Mouse (Mus musculus): ENCODE results near the gene Zfp831. TPM values are rescaled to one million over a fixed set of nuclear protein-coding genes. Genes with fewer than 3 reads are reported as not detected.

The Zfp831 gene
- polyA plus RNA-seq, 1 experiment from 2014 or later, result 0.06 TPM

DNA sequence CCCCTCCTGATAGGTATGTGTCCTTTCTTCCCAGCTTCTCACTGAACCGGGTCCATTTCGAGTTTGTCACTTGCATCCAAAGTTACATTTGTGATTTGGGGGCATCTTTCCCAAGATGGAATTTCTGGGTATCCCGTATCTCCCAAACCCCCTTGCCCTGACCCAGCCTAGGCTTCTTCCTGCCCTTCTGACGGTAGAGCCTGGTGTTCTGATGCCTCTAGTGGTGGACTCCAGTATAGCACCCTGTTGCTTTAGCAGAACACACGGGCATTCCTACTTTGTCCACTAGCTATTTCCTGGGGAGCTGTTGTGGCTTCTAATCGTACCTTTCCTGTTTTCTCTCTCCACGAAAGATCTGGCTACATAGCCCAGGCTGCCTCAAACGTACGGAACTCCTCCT is 32.3 kb downstream of the Zfp831 start:
- peaks cover 24% of the 10 kb centered on the region for H3K4me1 ChIP-seq
- no peak overlapping the region for H3K4me3 ChIP-seq
- no peak overlapping the region for H3K9ac ChIP-seq
- peaks cover 52% of the 10 kb centered on the region for H3K27me3 ChIP-seq (replicated peaks)
- H3K4me2 ChIP-seq, result no peak overlapping the region
- no peaks in the 10 kb centered on the region for H3K36me3 ChIP-seq
- no peak overlapping the region for H3K27ac ChIP-seq
- no peak for ATAC-seq
- WGBS (ENCODE audit: insufficient replicate concordance), result 7% methylated on average over 9 of the region's 9 CpGs
- no peaks in the 10 kb centered on the region for H3K9me3 ChIP-seq (replicated peaks)

DNA sequence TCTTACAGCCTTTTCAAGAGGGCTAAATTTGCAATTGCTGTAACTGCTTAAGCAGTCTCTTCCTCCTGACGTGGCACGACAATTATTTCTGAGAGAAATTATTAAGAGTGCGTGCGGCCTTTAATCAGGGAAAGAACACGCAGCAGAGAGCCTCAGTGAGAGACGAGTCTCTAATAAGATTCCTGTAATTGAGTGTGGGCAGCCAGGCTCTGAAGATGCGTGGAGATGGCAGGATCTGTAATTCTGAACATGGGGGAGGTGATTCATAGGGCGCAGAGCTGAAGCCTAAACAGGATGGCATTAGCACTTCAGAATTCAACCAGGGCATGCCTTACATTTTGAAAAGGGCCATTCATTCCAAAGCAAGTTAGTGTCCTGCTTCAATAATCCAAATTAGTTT is 58.0 kb downstream of the Zfp831 start:
- Histone ChIP-seq H3K27me3 (replicated peaks) (no peaks in the 10 kb centered on the region), H3K9ac (no peak overlapping the region)
- ATAC-seq, result no peak

DNA sequence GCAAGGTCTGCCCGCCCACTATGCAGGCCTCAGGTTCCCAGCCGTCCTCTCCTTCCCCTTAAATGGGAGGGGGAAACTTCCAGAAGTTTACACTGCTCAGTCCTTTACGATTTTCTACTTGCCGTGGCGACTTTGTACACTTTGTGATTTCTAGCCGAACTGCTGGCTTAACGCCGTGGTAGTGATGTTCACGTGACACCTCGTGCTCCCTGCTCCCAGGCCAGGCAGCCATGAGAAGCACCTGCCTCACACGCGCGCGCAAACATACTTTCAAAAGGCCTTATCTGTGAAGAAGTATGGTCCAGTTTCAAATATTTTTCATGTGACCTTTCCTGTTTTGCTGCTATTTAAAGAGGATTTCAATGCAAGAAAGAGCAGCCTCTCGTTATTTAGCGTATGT is 63.8 kb downstream of the Zfp831 start:
- Histone ChIP-seq H3K9me3 (replicated peaks) (no peaks in the 10 kb centered on the region), H3K27me3 (replicated peaks) (no peaks in the 10 kb centered on the region), H3K9ac (no peak overlapping the region), H3K4me2 (no peak overlapping the region), H3K27ac (no peak overlapping the region), H3K36me3 (no peaks in the 10 kb centered on the region), H3K4me3 (no peak overlapping the region), H3K4me1 (no peaks in the 10 kb centered on the region)
- ATAC-seq, result no peak
- WGBS (ENCODE audit: insufficient replicate concordance), result 81% methylated on average over 16 of the region's 16 CpGs

More for the DNA sequence above, 58.0 kb downstream of the Zfp831 start:
- H3K4me1 ChIP-seq, result no peaks in the 10 kb centered on the region
- no peak overlapping the region for H3K4me2 ChIP-seq
- no peak overlapping the region for H3K27ac ChIP-seq
- no peak overlapping the region for H3K4me3 ChIP-seq
- WGBS (ENCODE audit: insufficient replicate concordance), result 73% methylated on average over 8 of the region's 8 CpGs
- no peaks in the 10 kb centered on the region for H3K9me3 ChIP-seq (replicated peaks)
- no peaks in the 10 kb centered on the region for H3K36me3 ChIP-seq

- H3K9me3 ChIP-seq (replicated peaks), result no peaks in the 10 kb centered on the region
- no peaks in the 10 kb centered on the region for H3K27me3 ChIP-seq (replicated peaks)
- H3K36me3 ChIP-seq, result no peaks in the 10 kb centered on the region
- no peaks in the 10 kb centered on the region for H3K4me1 ChIP-seq
- WGBS (ENCODE audit: insufficient replicate concordance), result 46% methylated on average over 4 of the region's 4 CpGs
- no peak overlapping the region for H3K4me3 ChIP-seq
- no peak overlapping the region for H3K9ac ChIP-seq
- H3K4me2 ChIP-seq, result no peak overlapping the region
- no peak overlapping the region for H3K27ac ChIP-seq
- ATAC-seq, result no peak
Observed at GRCm38 (mm10) chr2:174708587-174708986, 65.3 kb downstream of the Zfp831 start.

DNA sequence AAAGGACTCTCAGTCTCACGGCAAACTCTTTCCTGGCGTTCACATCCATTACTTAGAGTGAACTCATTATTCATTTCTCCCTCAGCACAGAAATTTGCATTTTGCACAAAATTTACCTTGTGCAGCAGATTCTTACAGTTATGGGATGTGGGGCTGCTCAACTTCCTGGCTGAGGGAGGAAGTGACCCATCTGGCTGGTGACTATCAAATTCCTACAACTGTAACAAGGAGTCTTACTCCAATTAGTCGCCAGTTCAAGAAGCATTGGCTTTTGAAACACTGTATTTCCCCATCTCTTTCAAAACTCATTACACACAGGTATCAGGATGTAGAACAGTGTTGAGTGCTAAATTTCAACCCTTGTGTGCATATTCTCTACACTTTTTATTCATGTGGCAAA is 66.9 kb downstream of the Zfp831 start:
- H3K27ac ChIP-seq, result no peak overlapping the region
- no peak for ATAC-seq
- WGBS (ENCODE audit: insufficient replicate concordance), result 62% methylated on average over 3 of the region's 3 CpGs
- H3K9me3 ChIP-seq (replicated peaks), result no peaks in the 10 kb centered on the region
- no peak overlapping the region for H3K4me2 ChIP-seq
- no peak overlapping the region for H3K4me3 ChIP-seq
- no peak overlapping the region for H3K9ac ChIP-seq
- no peaks in the 10 kb centered on the region for H3K27me3 ChIP-seq (replicated peaks)
- H3K4me1 ChIP-seq, result no peaks in the 10 kb centered on the region
- H3K36me3 ChIP-seq, result no peaks in the 10 kb centered on the region

DNA sequence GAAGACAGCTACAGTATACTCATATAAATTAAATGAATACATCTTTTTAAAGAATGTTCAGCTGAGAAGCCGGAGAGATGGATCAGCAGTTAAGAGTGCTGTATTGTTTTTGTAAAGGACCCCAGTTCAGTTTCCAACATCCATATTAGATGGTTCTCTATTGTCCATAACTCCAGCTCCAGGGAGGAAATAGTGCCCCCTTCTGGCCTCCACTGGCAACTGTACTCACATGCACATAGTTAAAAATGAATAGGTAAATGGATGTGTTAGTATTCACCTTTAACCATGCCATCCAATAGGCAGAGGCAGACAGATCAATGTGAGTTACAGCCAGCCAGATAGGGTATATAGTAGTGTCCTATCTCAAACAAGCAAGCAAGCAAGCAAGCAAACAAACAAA is 68.7 kb downstream of the Zfp831 start:
- 90% methylated on average over 1 of the region's 1 CpGs for WGBS (ENCODE audit: insufficient replicate concordance)
- no peak overlapping the region for H3K27ac ChIP-seq

DNA sequence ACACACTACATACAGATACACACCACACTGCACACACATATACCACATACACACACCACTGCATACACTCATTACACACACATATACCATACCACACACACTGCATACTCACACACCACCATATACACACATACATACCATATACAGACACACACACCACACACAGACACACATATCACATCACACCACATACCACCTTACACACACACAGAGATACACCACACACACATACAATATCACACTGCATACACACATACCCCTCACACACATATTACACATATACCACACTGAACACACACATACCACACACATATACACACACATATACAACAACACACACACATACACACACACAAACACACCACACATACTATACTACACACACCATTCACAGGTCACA is 72.6 kb downstream of the Zfp831 start:
- ATAC-seq, result no peak
- no peaks in the 10 kb centered on the region for H3K4me1 ChIP-seq
- H3K27ac ChIP-seq, result no peak overlapping the region

More for the DNA sequence above, 68.7 kb downstream of the Zfp831 start:
- ATAC-seq, result no peak
- H3K27me3 ChIP-seq (replicated peaks), result no peaks in the 10 kb centered on the region
- H3K4me1 ChIP-seq, result no peaks in the 10 kb centered on the region
- H3K9ac ChIP-seq, result no peak overlapping the region
- no peaks in the 10 kb centered on the region for H3K36me3 ChIP-seq
- no peak overlapping the region for H3K4me3 ChIP-seq
- H3K9me3 ChIP-seq (replicated peaks), result no peaks in the 10 kb centered on the region
- no peak overlapping the region for H3K4me2 ChIP-seq

DNA sequence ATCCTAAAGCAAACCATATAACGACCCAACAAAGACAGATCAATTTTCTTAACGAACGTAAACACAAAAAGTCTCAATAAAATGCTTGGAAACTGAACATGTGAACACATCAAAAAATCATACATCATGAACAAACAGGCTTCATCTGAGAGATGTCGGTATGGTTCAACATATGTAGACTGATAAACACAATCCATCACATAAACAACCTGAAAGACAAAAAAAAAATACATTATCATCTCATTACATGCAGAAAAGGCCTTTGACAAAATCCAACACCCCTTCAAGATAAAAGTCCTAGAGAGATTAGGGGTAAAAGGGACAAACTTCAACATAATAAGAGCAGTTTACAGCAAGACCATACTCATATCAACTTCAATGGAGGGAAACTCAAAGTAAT is 74.5 kb downstream of the Zfp831 start:
- Histone ChIP-seq H3K9me3 (replicated peaks) (no peaks in the 10 kb centered on the region), H3K9ac (no peak overlapping the region), H3K4me2 (no peak overlapping the region), H3K27me3 (replicated peaks) (no peaks in the 10 kb centered on the region), H3K4me1 (no peaks in the 10 kb centered on the region), H3K27ac (no peak overlapping the region), H3K36me3 (no peaks in the 10 kb centered on the region), H3K4me3 (no peak overlapping the region)
- WGBS (ENCODE audit: insufficient replicate concordance), result 76% methylated on average over 4 of the region's 4 CpGs
- no peak for ATAC-seq

More for the DNA sequence above, 72.6 kb downstream of the Zfp831 start:
- Histone ChIP-seq H3K9ac (no peak overlapping the region), H3K4me3 (no peak overlapping the region), H3K4me2 (no peak overlapping the region), H3K36me3 (no peaks in the 10 kb centered on the region), H3K27me3 (replicated peaks) (no peaks in the 10 kb centered on the region), H3K9me3 (replicated peaks) (no peaks in the 10 kb centered on the region)

GRCm38 (mm10) chr2:174727114-174727823 is 83.9 kb downstream of the Zfp831 start:
- no peak overlapping the region for H3K27ac ChIP-seq
- no peaks in the 10 kb centered on the region for H3K36me3 ChIP-seq
- no peak for ATAC-seq
- H3K4me2 ChIP-seq, result no peak overlapping the region
- no peaks in the 10 kb centered on the region for H3K9me3 ChIP-seq (replicated peaks)
- no peaks in the 10 kb centered on the region for H3K27me3 ChIP-seq (replicated peaks)
- no peak overlapping the region for H3K9ac ChIP-seq
- H3K4me1 ChIP-seq, result 0 out of 2 replicates have a peak, but pooled peaks cover 1% of the 10 kb centered on the region
- no peak overlapping the region for H3K4me3 ChIP-seq
- 71% methylated on average over 10 of the region's 10 CpGs for WGBS (ENCODE audit: insufficient replicate concordance)

DNA sequence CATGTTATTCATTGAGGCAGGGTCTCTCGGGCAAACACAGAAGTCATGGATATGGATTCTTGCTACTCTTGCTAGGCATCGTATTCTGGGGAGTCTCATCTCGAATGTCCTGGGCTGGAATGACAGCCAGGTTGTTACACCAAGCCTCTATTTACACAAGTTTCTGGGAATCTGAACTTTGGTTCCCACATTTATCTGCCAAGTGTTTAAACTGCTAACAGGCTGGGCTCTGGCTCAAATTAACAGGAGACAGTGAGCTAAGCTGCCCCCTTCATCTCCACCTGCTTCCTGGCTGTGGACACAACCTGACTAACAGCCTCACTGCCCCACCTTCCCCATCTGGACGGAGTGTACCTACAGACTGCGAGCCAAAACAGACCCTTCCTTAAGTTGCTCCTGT is 88.6 kb downstream of the Zfp831 start:
- Histone ChIP-seq H3K4me1 (0 out of 2 replicates have a peak, but pooled peaks cover 3% of the 10 kb centered on the region), H3K9me3 (replicated peaks) (no peaks in the 10 kb centered on the region), H3K4me3 (no peak overlapping the region), H3K4me2 (no peak overlapping the region), H3K27ac (no peak overlapping the region), H3K9ac (no peak overlapping the region), H3K27me3 (replicated peaks) (no peaks in the 10 kb centered on the region), H3K36me3 (no peaks in the 10 kb centered on the region)
- 0 out of 2 replicates have a peak, but pooled peaks have one; percentile 13 for ATAC-seq
- WGBS (ENCODE audit: insufficient replicate concordance), result 72% methylated on average over 5 of the region's 5 CpGs

GRCm38 (mm10) chr2:174735270-174735669 is 91.9 kb downstream of the Zfp831 start:
- H3K4me1 ChIP-seq, result 0 out of 2 replicates have a peak, but pooled peaks cover 3% of the 10 kb centered on the region
- H3K9ac ChIP-seq, result no peak overlapping the region
- no peak overlapping the region for H3K27ac ChIP-seq
- no peak overlapping the region for H3K4me2 ChIP-seq
- H3K4me3 ChIP-seq, result no peak overlapping the region
- 64% methylated on average over 1 of the region's 1 CpGs for WGBS (ENCODE audit: insufficient replicate concordance)
- H3K36me3 ChIP-seq, result no peaks in the 10 kb centered on the region
- no peaks in the 10 kb centered on the region for H3K9me3 ChIP-seq (replicated peaks)
- H3K27me3 ChIP-seq (replicated peaks), result no peaks in the 10 kb centered on the region
- ATAC-seq, result no peak

DNA sequence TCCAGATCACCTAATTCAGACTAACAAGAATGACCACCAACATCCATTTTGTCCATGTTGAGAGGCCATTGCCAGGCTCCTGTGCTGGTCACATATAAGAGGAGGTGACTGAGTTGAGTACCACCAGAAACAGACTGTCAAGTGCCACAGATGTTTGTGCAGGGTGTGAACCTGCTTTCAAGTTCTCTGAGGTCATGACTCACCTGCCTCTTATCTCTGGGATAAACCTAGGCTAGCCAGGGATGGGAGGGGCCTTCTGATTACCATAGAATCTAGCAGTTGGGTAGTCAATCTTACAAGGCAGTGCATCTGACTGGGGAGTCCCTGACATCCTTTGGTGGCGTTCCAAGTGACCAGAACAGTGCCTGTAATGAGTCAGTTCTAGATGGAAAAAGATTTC is 103.8 kb downstream of the Zfp831 start:
- WGBS (ENCODE audit: insufficient replicate concordance), result 57% methylated on average over 1 of the region's 1 CpGs
- H3K4me3 ChIP-seq, result no peak overlapping the region
- ATAC-seq, result no peak
- H3K4me2 ChIP-seq, result no peak overlapping the region
- H3K9me3 ChIP-seq (replicated peaks), result no peaks in the 10 kb centered on the region
- H3K27ac ChIP-seq, result no peak overlapping the region
- no peak overlapping the region for H3K9ac ChIP-seq
- H3K27me3 ChIP-seq (replicated peaks), result no peaks in the 10 kb centered on the region
- no peaks in the 10 kb centered on the region for H3K4me1 ChIP-seq
- H3K36me3 ChIP-seq, result no peaks in the 10 kb centered on the region

- no peaks in the 10 kb centered on the region for H3K9me3 ChIP-seq (replicated peaks)
- H3K27me3 ChIP-seq (replicated peaks), result no peaks in the 10 kb centered on the region
- no peaks in the 10 kb centered on the region for H3K36me3 ChIP-seq
- no peak overlapping the region for H3K4me3 ChIP-seq
- no peak overlapping the region for H3K27ac ChIP-seq
- no peak overlapping the region for H3K9ac ChIP-seq
- no peaks in the 10 kb centered on the region for H3K4me1 ChIP-seq
- 49% methylated on average over 8 of the region's 8 CpGs for WGBS (ENCODE audit: insufficient replicate concordance)
- peak overlapping the region; percentile 20 for H3K4me2 ChIP-seq
- peak; percentile 49 for ATAC-seq
Observed at GRCm38 (mm10) chr2:174748381-174748780, 105.0 kb downstream of the Zfp831 start.

Data from liver, embryonic 12.5 days (tissue).